Mouse (Mus musculus): ENCODE data around the gene Afg3l1.
"Not testable (repeated sequence)": the region's sequence is repeated elsewhere in the genome, so short reads cannot be mapped to it uniquely, and the experiment has no call there.

Afg3l1 gene

GRCm38 (mm10) chr8:123477737-123478258 is at the start of gene Afg3l1:
Gene Afg3l1 (plus strand): TSS chr8:123477903.
- DNase-seq (ENCODE audit: low read depth in 1 of 2, low spot score in 2 of 2): peak; percentile 79 to 91

GRCm38 (mm10) chr8:123428343-123428893 is 49.3 kb upstream of the Afg3l1 start:
- no peak for DNase-seq (ENCODE audit: low read depth in 1 of 2, low spot score in 2 of 2)

GRCm38 (mm10) chr8:123428939-123429721 is 48.6 kb upstream of the Afg3l1 start:
- DNase-seq (ENCODE audit: low read depth in 1 of 2, low spot score in 2 of 2): no peak

- not testable (repeated sequence) for DNase-seq (ENCODE audit: low read depth in 1 of 2, low spot score in 2 of 2)
Observed at GRCm38 (mm10) chr8:123429722-123430013, 48.0 kb upstream of the Afg3l1 start.

- not testable (repeated sequence) for DNase-seq (ENCODE audit: low read depth in 1 of 2, low spot score in 2 of 2)
Observed at GRCm38 (mm10) chr8:123430936-123431335, 46.8 kb upstream of the Afg3l1 start.

GRCm38 (mm10) chr8:123431616-123432365 is 45.9 kb upstream of the Afg3l1 start:
- DNase-seq (ENCODE audit: low read depth in 1 of 2, low spot score in 2 of 2): no peak

GRCm38 (mm10) chr8:123432381-123432780 is 45.3 kb upstream of the Afg3l1 start:
- no peak for DNase-seq (ENCODE audit: low read depth in 1 of 2, low spot score in 2 of 2)

GRCm38 (mm10) chr8:123433241-123433974 is 44.3 kb upstream of the Afg3l1 start:
- not testable (repeated sequence) for DNase-seq (ENCODE audit: low read depth in 1 of 2, low spot score in 2 of 2)

GRCm38 (mm10) chr8:123441788-123442187 is 35.9 kb upstream of the Afg3l1 start:
- DNase-seq (ENCODE audit: low read depth in 1 of 2, low spot score in 2 of 2): no peak

GRCm38 (mm10) chr8:123442351-123442750 is 35.4 kb upstream of the Afg3l1 start:
- no peak for DNase-seq (ENCODE audit: low read depth in 1 of 2, low spot score in 2 of 2)

- DNase-seq (ENCODE audit: low read depth in 1 of 2, low spot score in 2 of 2): peak; percentile 80 to 89
Observed at GRCm38 (mm10) chr8:123442871-123443575, 34.7 kb upstream of the Afg3l1 start.

- DNase-seq (ENCODE audit: low read depth in 1 of 2, low spot score in 2 of 2): no peak
Observed at GRCm38 (mm10) chr8:123443576-123443921, 34.2 kb upstream of the Afg3l1 start.

- DNase-seq (ENCODE audit: low read depth in 1 of 2, low spot score in 2 of 2): peak; percentile 12 to 29
Observed at GRCm38 (mm10) chr8:123444131-123444530, 33.6 kb upstream of the Afg3l1 start.

- no peak for DNase-seq (ENCODE audit: low read depth in 1 of 2, low spot score in 2 of 2)
Observed at GRCm38 (mm10) chr8:123445981-123446380, 31.7 kb upstream of the Afg3l1 start.

GRCm38 (mm10) chr8:123446799-123447198 is 30.9 kb upstream of the Afg3l1 start:
- no peak for DNase-seq (ENCODE audit: low read depth in 1 of 2, low spot score in 2 of 2)

GRCm38 (mm10) chr8:123450783-123451182 is 26.9 kb upstream of the Afg3l1 start:
- no peak for DNase-seq (ENCODE audit: low read depth in 1 of 2, low spot score in 2 of 2)

- DNase-seq (ENCODE audit: low read depth in 1 of 2, low spot score in 2 of 2): not testable (repeated sequence)
Observed at GRCm38 (mm10) chr8:123451747-123452146, 26.0 kb upstream of the Afg3l1 start.

- no peak for DNase-seq (ENCODE audit: low read depth in 1 of 2, low spot score in 2 of 2)
Observed at GRCm38 (mm10) chr8:123452149-123452548, 25.6 kb upstream of the Afg3l1 start.

- DNase-seq (ENCODE audit: low read depth in 1 of 2, low spot score in 2 of 2): no peak
Observed at GRCm38 (mm10) chr8:123453291-123453690, 24.4 kb upstream of the Afg3l1 start.

- no peak for DNase-seq (ENCODE audit: low read depth in 1 of 2, low spot score in 2 of 2)
Observed at GRCm38 (mm10) chr8:123453951-123454350, 23.8 kb upstream of the Afg3l1 start.

- no peak for DNase-seq (ENCODE audit: low read depth in 1 of 2, low spot score in 2 of 2)
Observed at GRCm38 (mm10) chr8:123454559-123454958, 23.1 kb upstream of the Afg3l1 start.

Data from monocyte, adult 2 months (primary cell).